Mouse (Mus musculus) stomach, postnatal 0 days (tissue): ENCODE measurements around the gene Kmt5b.

Experiments
- CTCF ChIP-seq: IDR thresholded peaks from 2 replicates; pipeline ENCODE4 v1.5.1; 2016; ENCODE audit warnings: antibody characterized with exemption, low read depth, mild to moderate bottlenecking, moderate library complexity
- EP300 ChIP-seq: optimal IDR thresholded peaks from 2 replicates; pipeline ENCODE3; 2016; ENCODE audit warnings: antibody characterized with exemption

DNA sequence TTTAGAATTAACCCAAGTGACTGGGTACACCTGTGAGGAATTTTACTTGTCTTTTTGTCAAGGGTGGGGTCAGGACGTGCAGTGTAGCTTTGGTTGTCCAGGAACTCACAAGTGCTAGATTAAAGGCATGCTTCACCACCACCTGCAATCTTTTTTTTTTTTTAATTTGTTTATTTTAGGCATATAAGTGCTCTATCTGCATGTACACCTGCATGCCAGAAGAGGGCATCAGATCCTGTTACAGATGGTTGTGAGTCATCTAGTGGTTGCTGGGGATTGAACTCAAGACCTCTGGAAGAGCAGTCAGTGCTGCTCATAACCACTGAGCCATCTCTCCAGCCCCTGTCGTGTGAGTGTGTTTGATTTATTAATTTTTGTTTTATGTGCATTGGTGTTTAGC lies 38.3 kb upstream of the Kmt5b start:
- TF ChIP-seq CTCF: 0 out of 2 replicates have a peak, but pooled peaks have one; percentile 15
- no peak for TF ChIP-seq EP300
